Mouse (Mus musculus): ENCODE data around the gene Ankrd27.

- TF ChIP-seq CTCF (IDR thresholded peaks at IDR 0.05; ENCODE audit: control insufficient read depth, insufficient read depth, low read length) (no peak), POLR2A (IDR thresholded peaks at IDR 0.05; ENCODE audit: borderline replicate concordance, control insufficient read depth, low read depth, low read length) (no peak)
These were observed 29.8 kb upstream of the Ankrd27 start, which contains the start of gene Nudt19 for GRCm38 (mm10) chr7:35556205-35556603.
